Mouse (Mus musculus): ENCODE data around the gene Rfx4. TPM values are rescaled to one million over a fixed set of nuclear protein-coding genes. Genes with fewer than 3 reads are reported as not detected.
A peak's percentile ranks its signal among the peaks of the same experiment; 100 is the strongest.

The Rfx4 gene
- polyA plus RNA-seq, 1 experiment from 2014 or later: not detected

DNA sequence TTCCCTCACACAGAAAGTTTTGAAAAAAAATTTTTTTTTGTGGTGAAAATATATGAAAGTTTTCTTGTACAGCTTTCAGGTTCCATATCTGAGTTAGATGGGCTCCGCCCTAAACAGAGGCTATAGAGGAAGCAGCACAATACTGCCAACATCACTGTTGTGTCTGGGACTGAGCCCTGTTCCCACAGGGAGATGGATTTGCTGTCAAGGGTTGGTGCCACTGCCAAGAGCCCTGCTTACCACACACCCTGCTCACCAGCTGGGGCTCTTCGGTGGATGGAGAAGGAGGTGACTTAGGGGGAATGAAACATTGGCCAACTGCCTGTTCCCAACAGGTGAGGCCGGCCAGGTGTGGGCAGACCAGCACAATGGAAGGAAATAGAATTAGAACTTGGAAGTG lies 35.3 kb downstream of the Rfx4 start:
- Histone ChIP-seq H3K4me3 (no peak overlapping the region), H3K9ac (no peak overlapping the region), H3K4me1 (no peaks in the 10 kb centered on the region), H3K9me3 (replicated peaks) (no peaks in the 10 kb centered on the region), H3K36me3 (no peaks in the 10 kb centered on the region), H3K27ac (no peak overlapping the region), H3K27me3 (replicated peaks) (no peaks in the 10 kb centered on the region), H3K4me2 (no peak overlapping the region)
- no peak for ATAC-seq
- WGBS (ENCODE audit: insufficient replicate concordance): 70% methylated on average over 3 of the region's 3 CpGs

DNA sequence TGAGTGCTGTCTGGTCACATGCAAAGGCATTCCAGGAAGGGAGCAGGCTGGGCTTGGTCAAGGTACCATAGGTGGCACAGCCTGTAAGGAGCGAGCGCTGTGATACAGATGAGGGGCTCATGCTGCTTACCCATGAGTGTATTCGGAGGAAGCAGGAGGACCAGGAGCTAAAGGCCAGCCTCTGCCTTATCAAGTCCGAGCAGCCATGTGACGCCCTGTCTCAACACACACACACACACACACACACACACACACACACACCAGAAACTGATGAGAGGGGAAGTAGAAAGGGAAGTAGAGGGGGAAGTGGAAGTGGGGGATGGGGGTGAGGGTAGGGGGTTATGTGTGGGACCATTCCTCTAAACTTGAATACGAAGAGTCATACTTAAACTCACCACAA lies 45.7 kb downstream of the Rfx4 start:
- ATAC-seq: peak; percentile 49

DNA sequence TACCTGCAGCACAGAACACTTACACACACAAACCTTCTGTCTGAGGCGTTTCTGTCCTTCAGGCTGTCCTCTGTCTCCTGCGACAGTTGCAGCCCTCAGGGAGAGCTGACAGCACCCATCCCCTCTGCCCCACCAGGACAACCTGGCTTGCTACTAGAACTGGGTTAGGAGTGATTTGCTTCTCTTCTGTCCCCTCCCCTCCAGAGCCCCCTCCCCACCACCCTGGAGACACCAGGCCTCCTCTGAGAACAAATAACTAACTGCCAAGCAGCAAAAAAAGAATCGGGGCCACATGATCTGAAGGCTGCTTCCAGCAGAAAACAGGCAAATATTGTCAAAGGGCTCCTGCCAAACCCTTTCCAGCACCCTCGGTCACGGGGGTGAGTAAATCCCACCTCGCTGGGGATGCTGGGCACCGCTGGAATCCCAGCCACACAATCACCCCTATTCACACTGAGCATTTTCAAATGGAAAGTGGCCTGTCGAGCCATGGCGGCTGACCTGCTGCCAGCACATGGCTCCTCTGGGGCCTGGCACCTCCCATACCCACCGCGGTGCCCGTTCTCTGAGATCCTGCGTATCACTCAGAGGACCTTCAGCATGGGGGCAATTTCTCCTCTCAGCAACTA lies 47.5 kb downstream of the Rfx4 start:
- peaks cover 11% of the 10 kb centered on the region for H3K4me1 ChIP-seq
- no peaks in the 10 kb centered on the region for H3K9me3 ChIP-seq (replicated peaks)
- H3K27ac ChIP-seq: no peak overlapping the region
- H3K4me3 ChIP-seq: no peak overlapping the region
- ATAC-seq: no peak
- H3K36me3 ChIP-seq: no peaks in the 10 kb centered on the region
- WGBS (ENCODE audit: insufficient replicate concordance): 72% methylated on average over 13 of the region's 13 CpGs
- H3K27me3 ChIP-seq (replicated peaks): 0 out of 2 replicates have a peak, but pooled peaks cover 7% of the 10 kb centered on the region
- no peak overlapping the region for H3K9ac ChIP-seq
- H3K4me2 ChIP-seq: no peak overlapping the region

More for the DNA sequence above, 45.7 kb downstream of the Rfx4 start:
- Histone ChIP-seq H3K36me3 (no peaks in the 10 kb centered on the region), H3K4me3 (no peak overlapping the region), H3K4me1 (peaks cover 11% of the 10 kb centered on the region), H3K27me3 (replicated peaks) (0 out of 2 replicates have a peak, but pooled peaks cover 7% of the 10 kb centered on the region), H3K4me2 (0 out of 2 replicates have a peak overlapping the region, but pooled peaks have one; percentile 1), H3K9me3 (replicated peaks) (no peaks in the 10 kb centered on the region), H3K9ac (no peak overlapping the region), H3K27ac (no peak overlapping the region)
- 25% methylated on average over 6 of the region's 6 CpGs for WGBS (ENCODE audit: insufficient replicate concordance)

DNA sequence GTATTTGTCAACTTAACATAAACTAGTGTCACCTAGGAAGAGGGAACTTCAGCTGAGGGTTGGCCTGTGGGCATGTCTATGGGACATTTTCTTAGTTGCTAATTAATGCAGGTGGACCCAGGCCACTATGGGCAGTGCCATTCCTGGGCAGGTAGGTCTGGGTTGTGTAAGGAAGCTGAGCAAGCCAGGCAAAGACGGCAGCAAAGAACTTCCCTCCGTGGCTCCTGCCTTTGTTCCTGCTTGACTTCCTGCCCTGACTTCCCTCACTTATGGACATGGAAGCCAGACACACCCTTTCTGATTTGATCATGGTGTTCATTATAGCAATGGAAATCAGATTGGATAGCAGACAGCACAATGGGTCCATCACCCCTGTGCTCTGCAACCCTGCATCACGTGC lies 49.7 kb downstream of the Rfx4 start:
- H3K4me2 ChIP-seq: no peak overlapping the region
- peaks cover 11% of the 10 kb centered on the region for H3K4me1 ChIP-seq
- no peaks in the 10 kb centered on the region for H3K9me3 ChIP-seq (replicated peaks)
- H3K4me3 ChIP-seq: no peak overlapping the region
- H3K27me3 ChIP-seq (replicated peaks): no peaks in the 10 kb centered on the region
- no peak for ATAC-seq
- H3K27ac ChIP-seq: no peak overlapping the region
- no peaks in the 10 kb centered on the region for H3K36me3 ChIP-seq
- H3K9ac ChIP-seq: no peak overlapping the region
- WGBS (ENCODE audit: insufficient replicate concordance): 47% methylated on average over 3 of the region's 3 CpGs

DNA sequence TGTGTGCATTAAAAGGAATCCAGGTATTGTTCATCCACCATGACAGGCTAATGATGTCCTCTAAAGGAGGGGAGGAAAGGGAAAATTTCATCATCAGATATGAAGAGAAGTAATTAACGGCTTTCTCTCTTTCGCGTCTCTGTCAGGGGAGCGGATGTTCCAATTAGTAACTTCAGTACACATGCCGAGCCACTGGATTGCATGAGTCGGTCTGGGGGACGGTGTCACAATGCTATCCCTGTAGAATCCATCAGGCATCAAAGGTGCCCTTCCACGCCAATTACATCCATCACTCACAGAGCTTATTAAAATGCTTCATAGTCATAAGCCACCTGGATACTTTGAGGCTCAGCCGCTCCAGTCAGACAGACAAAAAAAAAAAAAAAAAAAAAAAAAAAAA lies 51.3 kb downstream of the Rfx4 start:
- Histone ChIP-seq H3K4me3 (no peak overlapping the region), H3K27ac (no peak overlapping the region), H3K4me1 (no peaks in the 10 kb centered on the region), H3K9ac (no peak overlapping the region), H3K36me3 (no peaks in the 10 kb centered on the region), H3K4me2 (no peak overlapping the region), H3K27me3 (replicated peaks) (no peaks in the 10 kb centered on the region), H3K9me3 (replicated peaks) (no peaks in the 10 kb centered on the region)
- 85% methylated on average over 9 of the region's 9 CpGs for WGBS (ENCODE audit: insufficient replicate concordance)
- ATAC-seq: no peak

DNA sequence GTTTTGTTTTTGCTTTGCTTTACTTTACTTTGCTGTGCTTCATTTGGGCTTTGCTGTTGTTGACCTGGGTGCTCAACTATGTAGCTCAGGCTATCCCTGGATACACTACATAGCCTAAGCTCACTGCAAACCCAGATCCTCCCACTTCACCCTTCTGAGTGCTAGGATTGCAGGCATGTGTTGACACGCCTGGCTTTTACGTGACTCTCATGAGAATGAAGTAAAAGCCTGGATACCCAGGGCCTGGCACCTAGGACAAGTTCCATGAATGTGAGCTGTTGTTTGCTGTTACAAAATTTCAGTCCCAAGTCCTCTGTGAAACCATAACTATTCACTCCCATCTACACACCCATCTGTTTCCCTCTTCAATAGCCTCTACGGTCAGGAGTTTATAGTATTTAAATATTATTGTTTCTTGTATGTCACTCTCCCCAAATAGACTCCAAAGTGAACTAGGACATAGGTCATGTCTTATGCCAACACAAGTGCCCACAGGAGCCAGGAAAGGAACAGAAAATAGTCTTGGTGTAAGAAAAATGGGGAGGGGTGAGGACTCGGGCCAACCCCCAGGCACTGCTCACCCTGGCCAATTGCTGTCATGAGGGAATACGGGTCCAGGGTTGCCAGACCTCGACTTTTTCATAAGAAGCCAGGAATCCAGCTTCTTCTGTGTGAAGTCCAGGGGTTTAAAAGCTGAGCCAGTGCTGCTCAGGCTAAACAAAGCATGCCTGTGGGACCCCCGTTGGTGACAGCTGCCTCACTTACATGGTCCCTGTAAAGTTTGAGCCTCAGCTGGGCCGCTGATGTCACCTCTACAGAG lies 54.4 kb downstream of the Rfx4 start:
- Histone ChIP-seq H3K4me3 (no peak overlapping the region), H3K4me1 (no peaks in the 10 kb centered on the region), H3K36me3 (no peaks in the 10 kb centered on the region), H3K27ac (no peak overlapping the region), H3K9ac (no peak overlapping the region), H3K27me3 (replicated peaks) (no peaks in the 10 kb centered on the region), H3K9me3 (replicated peaks) (no peaks in the 10 kb centered on the region), H3K4me2 (no peak overlapping the region)
- no peak for ATAC-seq
- WGBS (ENCODE audit: insufficient replicate concordance): 65% methylated on average over 8 of the region's 8 CpGs

DNA sequence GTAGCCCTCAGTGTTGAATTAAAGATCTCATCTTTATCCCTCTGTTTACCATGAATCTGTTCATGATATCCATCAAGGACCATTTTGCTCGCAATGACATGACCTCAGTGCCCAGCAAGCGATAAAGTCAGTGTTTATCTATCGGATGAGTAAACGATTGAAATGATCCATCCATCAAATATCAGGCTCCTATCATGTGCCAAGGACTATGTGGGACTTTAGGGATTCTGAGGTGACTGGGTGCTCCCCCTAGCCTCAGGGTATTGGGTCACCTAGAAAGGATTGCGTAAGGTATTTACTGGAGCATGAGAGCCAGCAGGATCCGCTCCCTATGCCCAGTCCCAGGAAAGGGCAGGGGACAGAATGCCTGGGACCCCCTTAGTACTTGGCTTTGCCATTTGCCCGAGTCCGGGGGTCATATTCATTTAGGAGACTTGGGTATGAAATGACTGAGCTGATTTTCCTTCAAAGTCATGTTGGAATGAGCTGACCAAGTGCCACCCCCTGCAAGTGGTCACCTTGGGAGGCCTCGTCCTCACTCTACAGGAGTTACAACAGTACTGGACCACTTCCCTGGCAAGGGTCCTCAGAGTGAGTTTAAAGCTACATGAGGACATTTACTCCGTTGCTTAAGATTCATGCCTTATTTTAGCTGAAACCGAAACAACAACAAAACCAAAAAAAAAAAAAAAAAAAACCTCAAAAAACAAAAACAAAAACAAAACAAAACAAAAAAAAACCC lies 55.5 kb downstream of the Rfx4 start:
- no peak overlapping the region for H3K27ac ChIP-seq
- ATAC-seq: no peak
- WGBS (ENCODE audit: insufficient replicate concordance): 67% methylated on average over 11 of the region's 11 CpGs
- H3K9me3 ChIP-seq (replicated peaks): no peaks in the 10 kb centered on the region
- H3K4me1 ChIP-seq: no peaks in the 10 kb centered on the region
- H3K27me3 ChIP-seq (replicated peaks): no peaks in the 10 kb centered on the region
- no peak overlapping the region for H3K4me3 ChIP-seq
- no peak overlapping the region for H3K4me2 ChIP-seq
- no peak overlapping the region for H3K9ac ChIP-seq
- no peaks in the 10 kb centered on the region for H3K36me3 ChIP-seq

DNA sequence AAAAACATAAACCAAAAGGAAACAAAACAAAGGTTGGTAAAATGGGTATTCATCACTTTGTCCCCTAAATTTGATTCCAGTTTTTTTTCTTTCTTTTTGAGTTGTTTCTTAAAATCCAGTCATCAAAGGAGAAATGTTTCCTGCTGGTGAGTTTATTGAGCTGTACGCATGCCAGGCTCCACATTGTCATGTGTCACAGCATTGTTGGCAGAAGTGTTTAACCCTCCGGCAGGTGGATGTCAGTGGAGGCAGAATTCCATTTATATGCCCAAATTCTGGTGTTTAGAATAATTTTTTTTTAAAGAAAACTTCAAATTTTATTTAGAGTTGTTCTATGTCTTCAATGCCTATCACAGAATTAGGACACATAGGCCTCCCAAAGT lies 56.0 kb downstream of the Rfx4 start:
- Histone ChIP-seq H3K4me3 (no peak overlapping the region), H3K9ac (no peak overlapping the region), H3K36me3 (no peaks in the 10 kb centered on the region), H3K27ac (no peak overlapping the region), H3K4me2 (no peak overlapping the region), H3K4me1 (no peaks in the 10 kb centered on the region), H3K27me3 (replicated peaks) (no peaks in the 10 kb centered on the region), H3K9me3 (replicated peaks) (no peaks in the 10 kb centered on the region)
- WGBS (ENCODE audit: insufficient replicate concordance): 77% methylated on average over 2 of the region's 2 CpGs
- ATAC-seq: no peak

DNA sequence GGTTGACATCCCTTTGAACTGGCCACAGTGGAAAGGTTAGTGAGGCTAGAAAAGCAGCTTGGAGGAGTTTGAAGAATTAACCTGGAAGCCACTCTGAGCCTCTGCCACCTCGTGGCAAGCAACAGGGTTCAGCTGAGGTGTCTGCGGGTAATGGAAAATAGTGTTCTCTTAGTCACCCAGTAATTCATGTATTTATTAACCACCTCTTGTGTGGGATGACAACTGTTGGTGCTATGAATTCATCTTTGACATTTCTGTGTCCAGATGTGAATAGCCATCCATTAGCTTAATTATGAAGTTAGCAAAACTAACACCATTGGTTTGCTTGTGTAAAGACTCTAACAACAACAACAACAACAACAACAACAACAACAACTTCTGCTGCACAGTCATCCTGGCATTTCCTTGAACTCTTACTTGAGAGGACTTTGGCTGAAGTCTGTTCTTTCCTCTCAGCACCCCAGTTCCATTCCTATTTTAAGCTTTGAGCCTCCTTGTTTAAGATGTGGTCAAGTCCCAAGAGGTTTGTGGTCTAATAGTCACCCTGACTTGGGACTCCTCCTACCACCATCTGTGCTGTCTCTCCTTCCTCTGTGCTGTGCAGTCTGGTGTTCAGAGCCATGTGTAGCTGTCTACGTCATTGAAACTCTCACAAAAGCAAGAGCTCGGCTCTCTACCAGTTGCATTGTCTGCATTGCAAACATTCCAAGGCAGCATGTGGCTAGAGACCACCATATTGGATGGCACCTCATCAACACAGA lies 60.0 kb downstream of the Rfx4 start:
- Histone ChIP-seq H3K4me2 (no peak overlapping the region), H3K4me3 (no peak overlapping the region), H3K36me3 (no peaks in the 10 kb centered on the region), H3K27ac (no peak overlapping the region), H3K4me1 (peaks cover 3% of the 10 kb centered on the region; the same call in 1 of the 2 replicates), H3K27me3 (replicated peaks) (no peaks in the 10 kb centered on the region), H3K9me3 (replicated peaks) (no peaks in the 10 kb centered on the region), H3K9ac (no peak overlapping the region)
- WGBS (ENCODE audit: insufficient replicate concordance): 54% methylated on average over 4 of the region's 4 CpGs
- no peak for ATAC-seq

DNA sequence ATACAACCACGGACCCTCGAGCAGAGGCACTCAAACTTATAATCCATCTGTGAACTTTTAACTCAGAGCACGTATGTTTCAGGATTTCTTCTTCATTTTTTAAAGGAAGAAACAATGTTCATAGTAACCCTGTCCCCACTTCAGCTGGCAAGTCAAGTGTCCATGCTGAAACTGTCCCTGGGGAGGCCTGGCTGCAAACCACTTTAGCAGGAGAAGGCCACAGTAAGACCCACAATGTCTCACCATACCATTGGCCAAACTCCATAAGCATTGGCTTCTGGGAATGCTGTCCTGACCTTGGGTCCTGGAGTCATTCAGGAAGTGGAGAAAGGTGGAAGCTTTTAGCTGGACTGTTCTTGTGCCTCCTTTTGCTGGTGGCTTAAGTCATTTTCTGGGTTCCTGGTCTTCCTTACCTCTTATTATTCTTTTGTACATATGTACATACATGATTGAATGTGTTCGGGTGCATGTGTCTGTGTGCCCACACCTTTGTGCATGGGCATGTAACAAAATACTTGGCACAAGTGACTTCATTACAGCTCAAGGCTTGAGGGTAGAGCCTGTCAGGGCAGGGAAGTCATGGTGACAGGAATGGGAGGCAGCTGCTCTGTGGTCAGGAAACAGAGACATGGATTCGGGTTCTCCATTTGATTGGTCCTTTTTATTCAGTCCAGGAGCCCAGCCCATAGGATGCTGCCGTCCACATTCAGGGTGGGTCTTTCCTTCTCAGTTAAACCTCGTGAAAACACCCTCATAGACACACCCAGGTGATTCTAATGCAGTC lies 61.4 kb downstream of the Rfx4 start:
- H3K4me2 ChIP-seq: no peak overlapping the region
- no peak overlapping the region for H3K9ac ChIP-seq
- no peak for ATAC-seq
- H3K27me3 ChIP-seq (replicated peaks): no peaks in the 10 kb centered on the region
- WGBS (ENCODE audit: insufficient replicate concordance): 59% methylated on average over 7 of the region's 7 CpGs
- no peak overlapping the region for H3K27ac ChIP-seq
- no peaks in the 10 kb centered on the region for H3K9me3 ChIP-seq (replicated peaks)
- H3K4me1 ChIP-seq: peaks cover 3% of the 10 kb centered on the region; the same call in 1 of the 2 replicates
- H3K36me3 ChIP-seq: no peaks in the 10 kb centered on the region
- H3K4me3 ChIP-seq: no peak overlapping the region

DNA sequence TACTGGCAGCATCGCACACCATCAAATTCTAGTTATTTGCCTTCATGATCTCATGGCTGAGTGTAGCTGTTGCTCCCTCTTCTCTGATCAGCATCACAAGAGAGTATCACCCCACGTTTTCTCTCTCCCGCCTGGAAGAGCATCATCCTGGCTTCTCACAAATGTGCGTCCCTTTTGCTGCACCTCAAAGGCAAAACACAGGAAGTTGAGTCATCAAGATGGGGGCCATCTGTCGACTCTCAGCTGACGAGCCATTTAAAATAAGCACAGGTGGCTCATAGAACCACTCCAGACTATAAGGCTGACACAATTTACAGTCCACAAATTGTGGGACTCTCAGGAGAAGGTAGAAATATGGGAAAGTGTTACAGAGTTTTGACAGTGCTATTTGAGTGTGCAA lies 63.8 kb downstream of the Rfx4 start:
- no peaks in the 10 kb centered on the region for H3K36me3 ChIP-seq
- no peak overlapping the region for H3K27ac ChIP-seq

More for the DNA sequence above, 63.8 kb downstream of the Rfx4 start:
- Histone ChIP-seq H3K4me3 (no peak overlapping the region), H3K9ac (no peak overlapping the region), H3K27me3 (replicated peaks) (no peaks in the 10 kb centered on the region), H3K4me1 (peaks cover 3% of the 10 kb centered on the region; the same call in 1 of the 2 replicates), H3K4me2 (no peak overlapping the region), H3K9me3 (replicated peaks) (no peaks in the 10 kb centered on the region)
- 31% methylated on average over 6 of the region's 6 CpGs for WGBS (ENCODE audit: insufficient replicate concordance)
- no peak for ATAC-seq

Measured in liver, embryonic 12.5 days (tissue).